Mouse (Mus musculus): ENCODE measurements around the gene Rgs3. TPM values are rescaled to one million over a fixed set of nuclear protein-coding genes. Genes with fewer than 3 reads are reported as not detected.

Rgs3 gene
- polyA plus RNA-seq, 1 experiment from 2014 or later, result 38.8 TPM

- H3K4me3 ChIP-seq (ENCODE audit: low read depth, low read length), result no peak overlapping the region
- no peaks in the 10 kb centered on the region for H3K9me3 ChIP-seq (ENCODE audit: control insufficient read depth, low read length)
- H3K27me3 ChIP-seq (replicated peaks; ENCODE audit: control insufficient read depth, insufficient read depth, low read length), result no peaks in the 10 kb centered on the region
- 54% methylated on average over 3 of the region's 3 CpGs for whole genome bisulfite sequencing
- H3K4me2 ChIP-seq (ENCODE audit: low read depth, low read length), result no peak overlapping the region
- no peak for DNase-seq (ENCODE audit: low spot score)
- H3K27ac ChIP-seq (replicated peaks; ENCODE audit: low read depth, low read length), result no peak overlapping the region
- no peak for ATAC-seq (ENCODE audit: low read depth)
- H3K9ac ChIP-seq (ENCODE audit: low read depth, low read length), result no peak overlapping the region
- no peaks in the 10 kb centered on the region for H3K4me1 ChIP-seq (ENCODE audit: control insufficient read depth, insufficient read depth, low read length)
- H3K36me3 ChIP-seq (ENCODE audit: control insufficient read depth, insufficient read depth, low read length), result no peaks in the 10 kb centered on the region
Observed at GRCm38 (mm10) chr4:62561630-62562001, 2.0 kb downstream of the Rgs3 start.

DNA sequence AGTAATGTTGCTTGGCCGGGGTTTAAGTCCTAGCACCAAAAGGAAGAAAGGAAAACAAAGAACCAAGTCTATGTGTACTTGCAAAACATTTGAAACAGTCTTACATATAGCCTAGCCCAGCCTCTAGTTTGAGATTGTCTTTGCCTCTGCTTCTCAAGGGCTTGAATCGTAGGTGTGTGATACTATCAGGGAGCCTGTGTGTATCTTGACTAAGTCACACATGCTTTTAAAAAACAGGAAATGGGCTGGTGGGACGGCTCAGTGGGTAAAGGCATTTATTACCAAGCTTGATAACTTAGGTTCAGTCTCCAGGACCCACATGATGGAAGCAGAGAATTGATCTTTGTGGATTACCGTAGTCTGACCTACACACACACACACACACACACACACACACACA, 2.4 kb downstream of the Rgs3 start:
- Histone ChIP-seq H3K9ac (ENCODE audit: low read depth, low read length) (no peak overlapping the region), H3K4me2 (ENCODE audit: low read depth, low read length) (no peak overlapping the region), H3K4me1 (ENCODE audit: control insufficient read depth, insufficient read depth, low read length) (no peaks in the 10 kb centered on the region), H3K27ac (replicated peaks; ENCODE audit: low read depth, low read length) (no peak overlapping the region), H3K9me3 (ENCODE audit: control insufficient read depth, low read length) (no peaks in the 10 kb centered on the region), H3K27me3 (replicated peaks; ENCODE audit: control insufficient read depth, insufficient read depth, low read length) (no peaks in the 10 kb centered on the region), H3K36me3 (ENCODE audit: control insufficient read depth, insufficient read depth, low read length) (no peaks in the 10 kb centered on the region), H3K4me3 (ENCODE audit: low read depth, low read length) (no peak overlapping the region)
- WGBS, result 69% methylated on average over 4 of the region's 4 CpGs
- DNase-seq (ENCODE audit: low spot score) (no peak), ATAC-seq (ENCODE audit: low read depth) (no peak)

DNA sequence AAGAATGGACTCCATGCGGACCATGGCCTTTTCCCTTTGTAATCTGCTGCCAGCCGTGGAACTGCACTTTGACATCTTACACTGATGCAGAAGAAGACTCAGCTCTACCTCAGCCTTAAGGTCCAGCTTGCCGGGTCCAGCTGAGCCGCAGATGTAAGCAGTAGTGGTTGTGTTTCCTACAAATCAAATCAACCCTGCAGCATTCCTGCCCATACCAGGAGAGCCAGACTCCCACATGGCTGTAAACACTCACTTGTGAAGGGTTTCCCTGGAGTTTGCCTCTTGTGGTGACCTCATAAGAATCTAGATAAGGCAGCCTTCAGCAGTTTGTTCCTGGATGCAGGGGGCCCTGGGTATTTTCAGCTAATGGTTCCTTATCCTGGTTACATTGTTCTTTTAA, 6.9 kb downstream of the Rgs3 start:
- Histone ChIP-seq H3K36me3 (ENCODE audit: control insufficient read depth, insufficient read depth, low read length) (no peaks in the 10 kb centered on the region), H3K4me2 (ENCODE audit: low read depth, low read length) (no peak overlapping the region), H3K27ac (replicated peaks; ENCODE audit: low read depth, low read length) (no peak overlapping the region), H3K27me3 (replicated peaks; ENCODE audit: control insufficient read depth, insufficient read depth, low read length) (no peaks in the 10 kb centered on the region), H3K9me3 (ENCODE audit: control insufficient read depth, low read length) (no peaks in the 10 kb centered on the region), H3K9ac (ENCODE audit: low read depth, low read length) (no peak overlapping the region), H3K4me3 (ENCODE audit: low read depth, low read length) (no peak overlapping the region), H3K4me1 (ENCODE audit: control insufficient read depth, insufficient read depth, low read length) (no peaks in the 10 kb centered on the region)
- peak; percentile 20 for DNase-seq (ENCODE audit: low spot score)
- WGBS, result 68% methylated on average over 4 of the region's 4 CpGs
- ATAC-seq (ENCODE audit: low read depth), result no peak

DNA sequence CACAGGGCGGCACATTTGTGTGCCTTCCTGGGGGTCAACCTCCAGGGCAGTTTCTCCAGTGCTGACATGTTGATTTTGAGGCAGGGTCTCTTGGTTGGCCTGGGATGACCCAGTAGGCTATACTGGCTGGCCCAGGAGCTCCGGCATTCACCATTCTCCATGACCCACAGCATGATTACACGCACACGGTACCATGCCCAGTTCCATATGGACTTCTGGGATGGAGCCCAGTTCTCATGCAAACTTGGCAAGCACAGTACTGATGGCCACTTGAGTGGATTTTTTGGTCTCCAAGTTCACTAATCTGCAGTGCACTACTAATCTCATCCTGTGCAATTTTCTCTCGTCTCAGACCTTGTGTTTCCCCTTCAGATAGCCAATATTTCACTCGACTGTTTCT, 8.0 kb downstream of the Rgs3 start:
- ATAC-seq (ENCODE audit: low read depth), result no peak
- H3K4me2 ChIP-seq (ENCODE audit: low read depth, low read length), result no peak overlapping the region
- 82% methylated on average over 6 of the region's 6 CpGs for WGBS
- no peaks in the 10 kb centered on the region for H3K36me3 ChIP-seq (ENCODE audit: control insufficient read depth, insufficient read depth, low read length)
- no peak overlapping the region for H3K27ac ChIP-seq (replicated peaks; ENCODE audit: low read depth, low read length)
- no peaks in the 10 kb centered on the region for H3K4me1 ChIP-seq (ENCODE audit: control insufficient read depth, insufficient read depth, low read length)
- H3K9me3 ChIP-seq (ENCODE audit: control insufficient read depth, low read length), result no peaks in the 10 kb centered on the region
- no peak overlapping the region for H3K4me3 ChIP-seq (ENCODE audit: low read depth, low read length)
- no peaks in the 10 kb centered on the region for H3K27me3 ChIP-seq (replicated peaks; ENCODE audit: control insufficient read depth, insufficient read depth, low read length)
- H3K9ac ChIP-seq (ENCODE audit: low read depth, low read length), result no peak overlapping the region
- DNase-seq (ENCODE audit: low spot score), result no peak

DNA sequence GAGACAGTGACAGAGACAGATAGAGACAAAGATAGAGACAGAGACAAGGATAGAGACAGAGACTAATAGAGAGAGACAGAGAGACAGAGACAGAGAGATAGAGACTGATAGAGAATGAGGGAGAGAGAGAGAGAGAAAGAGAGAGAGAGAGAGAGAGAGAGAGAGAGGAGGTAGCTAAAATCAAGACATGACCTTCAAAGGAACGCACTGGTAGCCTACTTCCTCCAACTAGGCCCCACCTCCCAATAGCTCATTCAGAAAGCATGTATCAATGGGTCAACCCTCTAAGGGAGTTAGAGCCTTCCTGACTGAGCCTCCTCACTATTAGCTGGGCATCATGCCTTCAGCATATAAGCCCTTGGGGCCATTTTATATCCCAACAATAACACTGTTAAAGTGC, 8.7 kb downstream of the Rgs3 start:
- Histone ChIP-seq H3K4me3 (ENCODE audit: low read depth, low read length) (no peak overlapping the region), H3K9me3 (ENCODE audit: control insufficient read depth, low read length) (no peaks in the 10 kb centered on the region), H3K9ac (ENCODE audit: low read depth, low read length) (no peak overlapping the region), H3K4me2 (ENCODE audit: low read depth, low read length) (no peak overlapping the region), H3K36me3 (ENCODE audit: control insufficient read depth, insufficient read depth, low read length) (no peaks in the 10 kb centered on the region), H3K4me1 (ENCODE audit: control insufficient read depth, insufficient read depth, low read length) (no peaks in the 10 kb centered on the region), H3K27ac (replicated peaks; ENCODE audit: low read depth, low read length) (no peak overlapping the region), H3K27me3 (replicated peaks; ENCODE audit: control insufficient read depth, insufficient read depth, low read length) (no peaks in the 10 kb centered on the region)
- ATAC-seq (ENCODE audit: low read depth) (no peak), DNase-seq (ENCODE audit: low spot score) (no peak)
- WGBS, result 91% methylated on average over 1 of the region's 1 CpGs

- 91% methylated on average over 5 of the region's 5 CpGs for WGBS
- H3K4me2 ChIP-seq (ENCODE audit: low read depth, low read length), result no peak overlapping the region
- no peak overlapping the region for H3K4me3 ChIP-seq (ENCODE audit: low read depth, low read length)
- H3K36me3 ChIP-seq (ENCODE audit: control insufficient read depth, insufficient read depth, low read length), result no peaks in the 10 kb centered on the region
- DNase-seq (ENCODE audit: low spot score) (no peak), ATAC-seq (ENCODE audit: low read depth) (no peak)
- H3K27me3 ChIP-seq (replicated peaks; ENCODE audit: control insufficient read depth, insufficient read depth, low read length), result no peaks in the 10 kb centered on the region
- no peaks in the 10 kb centered on the region for H3K9me3 ChIP-seq (ENCODE audit: control insufficient read depth, low read length)
- H3K27ac ChIP-seq (replicated peaks; ENCODE audit: low read depth, low read length), result no peak overlapping the region
- no peak overlapping the region for H3K9ac ChIP-seq (ENCODE audit: low read depth, low read length)
- H3K4me1 ChIP-seq (ENCODE audit: control insufficient read depth, insufficient read depth, low read length), result no peaks in the 10 kb centered on the region
Observed at GRCm38 (mm10) chr4:62569603-62570002, 10.0 kb downstream of the Rgs3 start.

DNA sequence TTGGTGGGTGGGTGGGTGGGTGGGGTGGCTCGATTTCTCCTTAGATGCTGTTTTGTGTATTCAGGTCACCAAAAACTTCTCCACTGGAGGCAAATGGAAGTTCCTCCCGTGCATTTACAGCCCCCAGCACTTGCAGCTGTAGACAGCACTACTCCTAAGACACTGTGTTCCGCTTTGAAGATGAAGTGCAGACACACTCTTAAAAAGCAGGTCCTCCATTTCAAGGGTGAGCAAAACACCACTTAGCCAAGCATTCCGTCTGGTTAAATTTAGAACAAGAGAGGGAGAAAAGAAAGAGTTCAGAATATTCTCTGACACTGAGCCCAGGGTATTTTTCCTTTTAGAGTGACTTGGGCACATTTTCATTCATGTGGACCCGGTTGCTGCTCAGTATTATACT, 10.4 kb downstream of the Rgs3 start:
- H3K4me2 ChIP-seq (ENCODE audit: low read depth, low read length), result no peak overlapping the region
- no peaks in the 10 kb centered on the region for H3K27me3 ChIP-seq (replicated peaks; ENCODE audit: control insufficient read depth, insufficient read depth, low read length)

GRCm38 (mm10) chr4:62582365-62583264, 23.0 kb downstream of the Rgs3 start:
- ATAC-seq (ENCODE audit: low read depth) (peak; percentile 77), DNase-seq (ENCODE audit: low spot score) (peak; percentile 84)
- Histone ChIP-seq H3K27me3 (replicated peaks; ENCODE audit: control insufficient read depth, insufficient read depth, low read length) (peaks cover 22% of the 10 kb centered on the region), H3K9ac (ENCODE audit: low read depth, low read length) (peak overlapping the region; percentile 45; the same call in 1 of the 2 replicates), H3K36me3 (ENCODE audit: control insufficient read depth, insufficient read depth, low read length) (no peaks in the 10 kb centered on the region), H3K9me3 (ENCODE audit: control insufficient read depth, low read length) (no peaks in the 10 kb centered on the region), H3K4me3 (ENCODE audit: low read depth, low read length) (peak overlapping the region; percentile 40), H3K27ac (replicated peaks; ENCODE audit: low read depth, low read length) (0 out of 2 replicates have a peak overlapping the region, but pooled peaks have one; percentile 0), H3K4me1 (ENCODE audit: control insufficient read depth, insufficient read depth, low read length) (peaks cover 21% of the 10 kb centered on the region), H3K4me2 (ENCODE audit: low read depth, low read length) (peak overlapping the region; percentile 79)
- WGBS, result 18% methylated on average over 18 of the region's 18 CpGs

More for the DNA sequence above, 10.4 kb downstream of the Rgs3 start:
- no peaks in the 10 kb centered on the region for H3K4me1 ChIP-seq (ENCODE audit: control insufficient read depth, insufficient read depth, low read length)
- DNase-seq (ENCODE audit: low spot score) (no peak), ATAC-seq (ENCODE audit: low read depth) (no peak)
- H3K36me3 ChIP-seq (ENCODE audit: control insufficient read depth, insufficient read depth, low read length), result no peaks in the 10 kb centered on the region
- 42% methylated on average over 5 of the region's 5 CpGs for WGBS
- H3K9me3 ChIP-seq (ENCODE audit: control insufficient read depth, low read length), result no peaks in the 10 kb centered on the region
- H3K27ac ChIP-seq (replicated peaks; ENCODE audit: low read depth, low read length), result no peak overlapping the region
- no peak overlapping the region for H3K4me3 ChIP-seq (ENCODE audit: low read depth, low read length)
- H3K9ac ChIP-seq (ENCODE audit: low read depth, low read length), result no peak overlapping the region

All from embryonic facial prominence, embryonic 14.5 days (tissue).